Mouse (Mus musculus) heart, postnatal 4 days (tissue): ENCODE data around the gene Banp. TPM values are rescaled to one million over a fixed set of nuclear protein-coding genes. Genes with fewer than 3 reads are reported as not detected.

Source experiments
- DNase-seq: peaks from one replicate; pipeline ENCODE4 v3.0.0; 2021
- total RNA-seq, 2 experiments: library from RNA; stranded (reverse); gene quantifications; 2 replicates each; pipeline ENCODE4 v1.2.3; 2021

The Banp gene
- total RNA-seq, 2 experiments from 2014 or later: 9.1 to 10.3 TPM

DNA sequence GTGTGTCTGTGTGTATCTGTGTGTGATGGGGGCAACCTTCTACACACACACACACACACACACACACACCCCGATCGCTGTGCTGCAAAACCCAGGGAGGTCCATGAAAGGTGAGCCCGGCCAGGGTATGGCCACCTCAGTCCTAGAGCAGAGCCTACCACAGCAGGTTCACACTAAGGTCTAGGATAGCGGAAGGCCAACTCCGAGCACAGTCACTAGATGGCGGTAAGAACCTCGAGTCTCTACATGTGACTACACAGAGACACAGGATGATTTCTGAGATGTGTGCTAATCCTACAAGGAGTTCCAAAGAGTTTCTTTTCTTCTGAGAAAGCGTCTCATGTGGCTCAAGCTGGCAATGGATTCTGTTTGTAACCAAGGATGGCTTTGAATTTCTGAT, 22.2 kb upstream of the Banp start:
- DNase-seq: peak; percentile 65

DNA sequence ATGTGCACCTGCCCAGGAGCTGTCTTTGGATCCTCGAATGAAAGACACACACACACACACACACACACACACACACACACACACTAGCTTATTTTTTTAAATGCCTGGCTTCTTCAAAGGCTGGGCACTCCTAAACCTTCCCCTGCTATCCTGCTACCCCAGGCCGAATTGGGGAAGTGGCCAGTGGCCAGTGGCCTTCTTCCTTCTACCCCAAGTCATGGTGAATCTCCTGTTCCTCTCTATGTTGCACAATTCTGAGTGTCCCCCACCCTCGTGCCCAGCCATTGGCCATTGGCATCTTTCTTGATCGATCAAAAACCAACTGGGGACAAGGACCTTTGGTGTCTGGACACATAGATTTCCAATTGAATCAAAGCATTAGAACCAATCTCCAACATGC, 19.5 kb upstream of the Banp start:
- no peak for DNase-seq

DNA sequence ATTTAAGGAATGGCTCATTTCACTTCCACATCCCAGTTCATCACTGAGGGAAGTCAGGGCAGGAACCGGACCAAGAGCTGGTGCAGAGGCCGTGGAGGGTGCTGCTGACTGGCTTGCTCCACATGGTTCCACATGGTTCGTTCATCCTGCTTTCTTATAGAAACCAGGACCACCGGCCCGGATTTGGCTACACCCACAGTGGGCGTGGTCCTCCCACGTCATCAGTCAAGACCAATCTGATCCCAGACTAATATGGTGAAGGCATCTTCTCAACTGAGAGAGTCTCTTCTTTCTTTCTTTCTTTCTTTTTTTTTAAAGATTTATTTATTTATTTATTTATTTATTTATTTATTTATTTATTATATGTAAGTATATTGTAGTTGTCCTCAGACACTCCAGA, 18.0 kb upstream of the Banp start:
- no peak for DNase-seq

DNA sequence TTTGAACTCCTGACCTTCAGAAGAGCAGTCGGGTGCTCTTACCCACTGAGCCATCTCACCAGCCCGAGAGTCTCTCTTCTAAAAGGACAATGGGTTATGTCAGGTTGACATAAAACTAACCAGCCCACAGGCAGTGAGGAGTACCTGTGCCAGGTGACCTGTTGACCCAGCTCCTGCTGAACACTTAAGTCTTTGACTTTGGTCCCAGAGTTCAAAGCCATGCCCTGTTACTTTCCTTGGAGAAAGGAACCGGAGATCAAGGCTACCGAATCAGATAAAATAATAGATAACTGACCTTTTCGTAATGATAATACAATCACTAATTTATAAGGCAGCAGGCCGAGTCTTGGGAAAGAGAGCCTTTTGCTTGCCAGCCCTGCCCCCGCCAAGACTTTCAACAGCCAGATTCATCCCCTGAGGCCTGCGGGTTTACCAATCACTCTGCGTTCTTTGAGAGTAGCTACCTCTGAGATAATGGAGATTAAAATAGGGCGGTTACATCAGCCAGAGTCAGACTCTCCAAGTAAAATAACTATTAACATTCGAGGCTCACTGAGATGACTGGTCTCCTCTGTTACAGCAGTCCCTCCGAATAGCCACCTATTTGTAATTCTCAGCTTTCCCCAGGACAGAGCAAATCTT, 17.4 kb upstream of the Banp start:
- no peak for DNase-seq

DNA sequence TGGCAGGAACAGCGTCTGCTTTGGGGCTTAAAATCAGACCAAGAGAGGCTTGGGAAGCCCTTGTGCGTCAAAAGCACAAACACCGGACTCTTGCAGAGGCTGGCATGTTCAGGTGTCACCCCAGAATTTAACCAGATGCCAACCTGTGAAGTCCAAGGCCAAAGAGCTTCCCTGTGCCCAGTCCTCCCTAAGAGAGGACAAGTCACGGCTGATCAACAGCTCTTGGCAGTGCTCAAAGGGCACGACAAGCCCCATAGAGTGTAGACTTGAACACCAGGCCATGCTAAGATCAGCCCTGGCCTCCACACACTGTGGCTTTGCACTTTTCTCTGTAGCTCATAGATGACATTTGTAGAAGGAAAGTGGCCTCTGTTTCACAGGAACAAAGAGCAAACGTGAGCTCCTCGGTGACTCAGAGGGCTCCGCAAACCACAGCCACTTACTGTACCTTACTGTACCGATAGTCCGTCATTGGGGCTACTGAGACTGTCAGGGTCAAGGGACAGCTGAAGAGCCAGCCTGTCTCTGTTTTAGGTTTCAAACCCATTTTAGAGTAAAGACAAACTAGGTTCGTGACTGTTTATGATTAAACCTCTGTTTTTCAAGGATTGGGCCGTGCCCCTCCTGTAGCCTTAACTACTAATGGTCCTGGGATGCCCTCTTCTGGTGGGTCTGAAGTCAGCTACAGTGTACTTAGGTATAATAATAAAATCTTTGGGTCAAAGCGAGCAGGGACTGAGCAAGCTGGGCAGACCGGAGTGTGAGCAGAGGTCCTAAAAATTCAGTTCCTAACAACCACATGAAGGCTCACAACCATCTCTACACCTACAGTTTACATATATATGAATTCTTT, 16.7 kb upstream of the Banp start:
- no peak for DNase-seq

DNA sequence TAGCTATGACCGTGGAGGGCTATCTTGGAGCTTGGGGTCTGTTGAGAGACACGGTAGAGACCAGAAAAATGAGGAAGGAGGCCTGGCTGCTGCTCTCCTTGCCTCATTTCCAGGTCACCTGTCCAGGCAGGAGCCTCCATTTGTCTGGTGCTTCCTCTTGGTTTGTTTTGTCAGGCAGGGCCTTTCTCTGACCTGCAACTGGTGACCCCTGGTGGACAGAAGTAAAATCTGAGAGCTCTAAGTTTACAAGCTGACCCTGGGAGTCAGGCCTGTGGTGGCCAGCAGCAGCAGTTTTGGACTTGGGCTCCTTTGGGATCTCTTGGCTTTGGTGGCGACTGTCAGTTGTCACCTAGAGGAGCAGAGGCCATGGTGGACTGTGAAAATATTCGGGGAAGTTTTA, 15.0 kb upstream of the Banp start:
- DNase-seq: peak; percentile 60

DNA sequence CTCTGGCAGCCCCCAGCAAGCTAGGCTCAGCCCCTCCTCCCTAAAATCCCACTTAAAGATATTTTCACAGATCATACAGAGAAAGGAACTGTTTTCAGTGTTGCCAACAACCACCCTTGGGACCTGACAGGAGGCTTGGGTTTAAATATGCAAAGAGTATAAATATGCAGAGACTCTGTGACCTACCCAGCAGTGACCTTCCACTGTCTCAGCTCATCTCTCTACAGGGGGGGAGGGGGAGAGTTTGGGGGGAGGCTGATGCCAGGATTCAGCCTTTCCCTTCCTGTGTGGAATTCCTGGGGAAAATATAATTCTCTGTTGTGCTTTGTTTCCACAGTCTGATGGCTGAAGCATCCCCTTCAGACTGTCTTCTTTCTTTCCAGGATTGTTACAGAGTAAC, 14.6 kb upstream of the Banp start:
- DNase-seq: no peak

DNA sequence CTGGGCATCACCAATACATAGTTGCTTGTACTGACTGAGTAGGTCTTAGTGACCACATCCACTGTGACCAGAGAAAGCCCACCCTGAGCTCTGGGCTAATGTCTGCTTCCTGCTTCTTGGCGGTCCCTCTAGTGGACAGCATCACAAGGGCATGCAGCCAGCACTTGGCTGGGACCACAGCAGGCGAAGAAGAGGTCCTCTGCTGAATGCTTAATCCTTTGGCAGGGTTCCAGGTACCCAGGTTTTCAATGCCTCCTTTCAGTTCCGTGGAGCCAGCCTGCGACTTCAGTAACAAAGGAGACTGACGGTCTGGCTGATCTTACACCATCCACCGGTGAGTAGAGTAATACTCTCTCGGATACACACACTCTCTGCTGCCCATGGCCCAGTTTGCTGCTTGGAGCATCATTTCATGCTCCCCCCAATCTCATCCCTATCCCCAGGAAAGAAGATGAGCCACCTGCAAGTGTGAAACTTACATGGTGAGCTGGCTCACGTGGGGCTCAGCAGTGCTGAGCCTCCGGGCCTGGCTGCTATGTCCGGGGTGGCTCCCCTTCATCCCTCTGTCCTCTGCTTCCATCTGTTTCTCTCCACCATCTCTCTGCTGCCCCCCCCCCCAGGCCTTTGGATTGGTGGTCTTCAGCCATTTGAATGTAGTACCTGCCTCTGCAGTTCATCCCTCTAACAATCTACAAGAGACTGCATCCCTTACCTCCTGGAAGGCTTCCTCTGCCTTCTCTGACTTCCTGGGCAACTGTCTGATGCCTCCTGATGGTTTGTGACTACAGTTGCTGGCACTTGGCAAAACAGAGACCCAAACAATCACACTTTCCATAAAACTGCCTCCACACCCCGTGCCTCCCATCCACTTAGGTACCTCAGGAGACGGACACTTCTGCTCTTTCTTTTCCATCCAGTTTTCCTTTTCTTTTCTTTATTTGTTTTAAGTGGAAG, 13.9 kb upstream of the Banp start:
- DNase-seq: peak; percentile 68

DNA sequence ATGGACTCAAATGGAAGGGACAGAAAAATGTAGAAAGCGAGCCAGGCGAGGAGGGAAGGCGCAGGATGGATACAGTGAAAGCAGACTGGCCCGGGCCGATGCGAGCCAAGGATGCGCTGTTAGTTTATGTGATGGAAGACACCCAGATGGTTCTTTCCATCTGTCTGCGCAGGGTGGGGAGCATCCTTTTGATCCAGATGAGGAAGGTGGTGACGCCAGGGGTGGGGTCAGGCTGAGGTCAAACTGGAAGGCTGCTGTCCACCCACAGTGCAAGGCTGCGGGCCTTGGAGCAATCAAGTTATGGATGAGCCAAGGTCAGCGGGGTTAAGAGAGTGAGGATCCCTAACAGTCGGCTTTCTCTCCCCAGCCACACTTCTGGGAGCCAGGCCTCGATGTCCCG, 13.2 kb upstream of the Banp start:
- DNase-seq: no peak

DNA sequence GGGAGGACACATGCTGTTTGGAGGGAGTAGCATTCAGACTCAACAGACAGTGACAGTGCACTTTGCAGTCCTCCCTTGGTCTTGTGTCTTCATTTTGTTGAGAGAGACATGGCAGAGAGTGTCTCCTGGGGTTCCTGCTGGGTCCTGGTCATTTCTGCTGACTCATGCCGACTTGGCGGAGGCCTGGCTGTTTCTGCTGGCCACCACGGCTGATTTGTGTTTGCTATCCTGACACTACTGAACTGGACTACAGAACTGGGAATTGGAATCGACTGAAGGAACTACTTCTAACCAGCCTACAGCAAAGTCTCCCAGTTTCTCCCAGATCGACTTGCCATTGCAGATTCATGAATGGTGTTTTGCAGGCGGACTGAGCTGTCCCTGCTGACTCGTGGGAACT, 10.8 kb upstream of the Banp start:
- DNase-seq: no peak

DNA sequence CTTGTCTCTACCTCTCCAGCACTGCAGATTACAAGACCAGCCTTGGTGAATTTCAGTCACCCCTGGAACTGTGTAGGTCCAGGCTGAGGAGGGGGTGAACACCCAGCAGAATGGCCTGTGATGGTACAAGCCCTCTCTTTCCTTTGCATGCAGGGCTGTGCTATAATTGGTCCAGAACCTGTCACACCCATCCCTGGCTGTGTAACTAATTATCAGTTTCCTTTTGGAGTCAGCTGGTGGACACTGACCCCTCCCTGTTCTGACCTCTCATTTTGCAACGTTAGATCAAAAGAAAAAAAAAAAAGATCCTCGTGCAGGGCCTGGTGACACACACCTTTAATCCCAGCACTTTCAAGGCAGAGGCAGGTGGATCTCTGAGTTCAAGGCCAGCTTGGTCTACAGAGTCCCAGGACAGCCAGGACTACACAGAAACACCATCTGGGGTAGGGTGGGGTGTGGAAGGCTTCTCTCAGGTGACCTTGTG, 6.5 kb upstream of the Banp start:
- DNase-seq: no peak

DNA sequence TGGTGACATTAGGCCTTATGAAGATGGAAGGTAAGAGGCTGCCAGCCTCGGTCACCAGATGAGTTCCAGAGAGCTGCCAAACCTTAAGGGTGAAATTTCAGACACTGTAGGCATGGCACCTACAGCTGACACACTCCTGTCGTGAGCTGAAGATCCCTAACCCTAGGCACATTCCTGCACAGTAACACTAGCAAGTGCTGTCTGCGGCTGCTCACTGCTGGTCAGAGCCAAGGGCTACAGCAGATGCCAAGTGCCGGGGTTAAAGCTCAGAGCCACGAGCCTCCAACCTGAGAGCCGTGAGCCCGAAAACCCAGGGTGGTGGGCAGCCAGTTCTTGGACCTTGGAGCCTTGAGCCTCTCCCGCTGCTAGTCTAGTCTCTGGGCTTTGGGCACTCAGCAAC, 5.8 kb upstream of the Banp start:
- no peak for DNase-seq

DNA sequence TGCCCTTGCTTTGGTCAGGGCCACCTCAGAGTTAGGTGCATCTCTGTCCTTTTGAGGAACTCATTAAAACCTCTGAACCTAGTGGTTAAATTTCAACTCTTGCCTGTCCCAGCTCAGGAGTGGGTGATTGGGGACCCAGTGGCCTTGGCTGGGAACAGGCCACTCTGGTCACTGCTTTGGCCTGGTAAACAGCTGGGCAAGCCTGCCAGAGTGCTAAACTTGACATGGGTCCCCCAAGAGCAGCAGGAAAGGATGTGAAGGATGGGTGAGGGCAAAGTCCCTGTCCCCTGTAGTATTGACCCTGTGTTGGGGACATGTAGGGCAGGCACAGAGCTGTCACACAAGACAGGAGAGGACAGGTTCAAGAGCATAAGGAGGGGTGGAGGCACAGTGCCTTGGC, 4.7 kb upstream of the Banp start, which contains the start of gene Car5a:
Gene Car5a, minus strand, starts transcription at position 74 of the 400 bp plus-strand sequence.
- DNase-seq: no peak

DNA sequence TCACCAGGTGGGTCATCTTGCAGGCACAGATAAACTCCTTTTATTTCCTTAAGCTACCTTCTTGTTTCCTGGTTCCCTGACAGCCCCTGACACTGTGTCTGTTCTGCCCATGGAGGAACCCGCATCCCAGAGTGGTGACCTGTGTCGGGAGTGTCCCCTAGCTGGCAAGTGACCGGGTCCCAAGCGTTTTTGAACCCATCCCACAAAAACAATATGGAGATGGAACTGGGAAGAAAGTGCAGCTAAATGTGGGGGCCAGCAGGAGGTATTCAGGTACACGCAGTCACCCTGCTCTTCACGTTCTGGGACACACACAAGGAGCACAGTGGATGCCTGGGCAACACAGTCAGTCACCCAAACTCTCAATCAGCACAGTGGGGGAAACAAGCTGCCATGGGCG, 3.2 kb upstream of the Banp start:
- DNase-seq: no peak

DNA sequence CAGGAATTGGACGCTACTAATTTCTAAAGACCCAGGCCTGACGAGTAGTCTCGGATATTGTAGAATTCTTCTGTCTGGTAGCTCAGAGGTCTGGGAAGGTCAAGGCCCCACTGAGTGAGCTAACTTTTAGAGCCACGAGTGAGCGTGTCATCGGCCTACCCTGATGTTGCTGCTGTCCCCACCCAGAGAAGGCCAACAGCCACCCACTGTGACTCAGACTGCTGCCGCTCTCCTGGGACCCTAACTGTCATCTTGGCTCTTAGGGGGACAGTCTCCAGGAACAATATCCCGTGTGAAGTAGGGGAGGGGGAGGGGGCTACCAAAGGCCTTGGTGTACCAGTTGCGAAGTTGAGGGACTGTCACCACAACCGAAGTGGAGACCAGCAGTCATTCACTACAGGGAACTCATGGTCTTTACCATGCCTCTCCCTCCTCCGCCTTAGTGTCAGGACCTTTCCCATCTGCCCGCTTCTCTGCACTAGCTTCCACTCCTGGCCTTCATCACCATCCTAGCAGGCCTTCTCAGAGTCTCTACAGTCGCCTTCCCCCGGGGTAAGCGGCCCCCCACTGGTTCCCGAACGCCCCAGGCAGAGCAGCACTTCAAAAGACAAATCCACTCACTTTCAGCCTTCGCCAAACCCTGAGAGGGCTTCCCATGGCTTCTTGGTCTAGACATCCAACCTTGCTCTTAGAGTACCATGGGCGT, 2.4 kb upstream of the Banp start:
- DNase-seq: no peak

DNA sequence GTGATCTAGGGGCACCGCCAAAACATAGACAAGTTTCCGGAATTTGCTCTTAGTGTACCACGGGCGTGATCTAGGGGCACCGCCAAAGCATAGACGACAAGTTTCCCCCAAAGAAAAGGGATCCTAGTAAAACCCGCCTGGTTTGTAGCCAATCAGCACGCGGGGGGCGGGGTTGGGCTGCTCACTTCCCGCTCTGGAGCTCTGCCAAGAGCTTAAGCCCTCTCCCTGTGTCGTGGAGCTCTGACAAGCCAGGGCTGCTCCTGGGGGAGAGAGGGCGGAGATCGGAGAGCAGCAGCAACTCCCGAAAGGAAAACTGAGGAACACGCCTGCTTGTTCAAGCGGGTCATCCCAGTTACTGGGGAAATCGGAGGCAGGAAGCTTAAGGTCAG, 1.8 kb upstream of the Banp start:
- DNase-seq: peak; percentile 96

DNA sequence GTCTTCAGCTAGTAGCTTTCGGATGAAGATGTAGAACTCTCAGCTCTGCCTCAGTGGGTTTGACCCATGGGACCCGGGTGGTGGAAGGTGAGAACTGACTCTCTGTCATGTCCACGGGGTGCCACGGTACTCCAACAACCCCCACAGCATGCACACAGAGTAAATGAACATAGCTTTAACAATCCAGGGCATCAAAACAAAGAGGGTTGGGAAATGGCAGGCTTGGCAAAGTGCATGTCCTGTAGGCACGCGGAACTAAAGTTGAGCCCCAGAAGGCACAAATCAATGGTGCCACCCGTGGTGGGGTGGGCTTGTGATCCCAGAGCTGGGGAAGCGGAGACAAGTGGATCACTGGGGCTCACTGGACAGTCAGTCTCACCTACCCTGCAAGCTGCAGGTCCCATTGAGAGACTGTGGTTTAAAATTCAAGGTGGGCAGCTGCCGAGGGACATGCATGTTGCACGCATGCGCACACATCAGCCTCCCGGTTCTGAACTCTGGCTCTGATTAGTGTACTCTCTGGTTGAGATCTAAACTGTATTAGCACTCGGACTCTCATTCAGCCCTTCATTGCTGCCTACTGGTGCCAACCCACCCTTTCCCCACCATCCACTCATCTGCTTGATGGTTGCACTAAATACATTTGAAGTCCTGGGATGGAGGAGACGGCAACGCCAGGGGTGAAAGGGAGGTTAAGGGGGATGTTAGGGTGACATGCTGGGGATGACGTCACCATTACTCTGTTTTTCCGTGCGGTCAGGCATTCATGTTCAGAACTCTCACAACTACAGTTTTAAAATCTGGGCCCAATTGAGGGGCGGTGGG, 1.0 kb upstream of the Banp start:
- DNase-seq: peak; percentile 30

DNA sequence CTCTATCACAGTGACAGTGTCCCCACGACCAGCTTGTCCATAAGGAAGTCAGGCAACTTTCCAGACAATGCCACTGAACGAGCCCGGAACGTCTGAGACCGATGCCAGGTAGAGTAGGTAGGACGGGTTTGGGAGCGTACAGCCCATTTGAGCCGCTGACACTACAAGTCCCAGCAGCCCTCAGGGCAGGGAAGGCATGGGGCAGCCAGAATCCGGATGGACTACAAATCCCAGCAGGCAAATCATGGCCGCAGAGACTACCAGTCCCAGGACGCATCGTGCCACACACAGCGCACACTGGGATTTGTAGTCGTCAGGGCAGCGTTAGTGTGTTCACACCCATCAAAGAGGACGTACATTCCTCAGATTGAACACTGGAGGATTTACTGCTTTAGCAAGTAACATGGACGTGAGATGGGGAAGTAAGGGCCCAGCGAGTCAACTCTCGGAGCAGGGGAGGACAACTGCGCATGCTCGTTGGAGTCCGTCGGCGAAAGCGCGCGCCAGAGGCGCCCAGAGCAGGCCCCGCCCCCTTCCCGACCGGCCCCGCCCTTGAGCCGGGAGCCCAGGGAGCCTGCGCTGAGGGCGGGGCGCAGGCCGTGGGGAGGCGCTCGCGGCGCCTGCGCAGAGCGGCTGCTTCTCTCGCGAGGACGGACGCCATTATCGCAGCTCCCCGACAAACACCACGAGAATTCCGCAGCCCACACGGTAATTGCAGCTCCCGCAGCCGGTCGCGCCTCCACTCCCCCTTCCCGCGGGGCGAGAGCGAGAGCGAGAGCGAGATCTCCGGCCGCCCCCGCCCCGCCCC, 595 bp downstream of the Banp start:
- peak; percentile 99 for DNase-seq

DNA sequence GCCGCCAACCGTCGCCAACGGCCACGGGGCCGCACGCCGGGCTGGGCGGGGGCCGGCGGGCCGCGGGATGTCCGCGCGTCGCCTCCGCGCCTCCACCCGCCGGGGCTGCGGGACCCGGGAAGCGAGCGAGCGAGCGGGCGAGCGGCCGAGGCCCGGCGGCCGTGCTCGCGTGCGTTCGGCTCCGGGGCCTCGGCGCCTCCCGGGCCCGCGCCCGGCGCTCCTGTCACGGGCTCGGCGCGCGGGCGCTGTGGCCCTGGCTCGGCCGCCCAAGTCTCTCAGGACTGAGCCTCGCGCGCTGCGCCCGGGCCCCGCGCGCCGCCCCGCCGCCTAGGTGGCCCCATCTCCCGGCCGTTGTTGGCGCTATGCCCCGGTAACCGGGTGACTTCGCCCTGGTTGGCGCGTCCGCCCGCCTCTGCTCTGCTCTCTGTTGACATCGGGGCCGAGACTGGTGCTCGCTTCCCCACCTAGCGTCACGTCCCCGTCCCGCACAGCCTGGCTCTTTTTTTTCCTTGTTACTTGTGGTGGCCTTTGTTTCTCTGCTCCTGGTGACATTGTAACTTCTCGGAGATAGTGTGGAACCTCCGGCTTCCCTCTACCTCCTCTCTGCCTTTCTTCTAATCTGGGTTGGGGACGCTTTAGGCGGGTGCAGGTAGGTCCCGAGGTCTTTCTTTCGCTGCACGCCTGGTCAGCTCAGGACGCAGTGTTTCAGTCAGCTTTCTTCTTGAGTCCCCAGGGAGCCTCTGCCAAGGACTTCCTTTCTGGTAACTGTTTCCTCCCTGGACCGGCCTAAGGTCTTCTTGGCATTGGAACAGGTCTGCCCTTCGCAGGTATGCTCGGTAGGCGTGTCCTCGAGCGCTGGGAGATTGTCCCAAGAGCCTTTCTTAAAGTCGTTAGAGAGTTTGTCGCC, 1.5 kb downstream of the Banp start:
- peak; percentile 81 for DNase-seq
